Mouse (Mus musculus) neural tube, embryonic 13.5 days (tissue): Measurements from ENCODE around the gene Slc26a10. TPM values are rescaled to one million over a fixed set of nuclear protein-coding genes. Genes with fewer than 3 reads are reported as not detected.
"Not testable (repeated sequence)": the region's sequence is repeated elsewhere in the genome, so short reads cannot be mapped to it uniquely, and the experiment has no call there.

ENCODE experiments used
- ATAC-seq: fragments of 200-750 bp; cut with Nextera tagmentation; 2 replicates; pipeline ENCODE4 v1.8.0; 2017; ENCODE audit warnings: low read depth, mild to moderate bottlenecking, moderate TSS enrichment, moderate library complexity
- H3K27ac ChIP-seq: fragments of 300-500 bp; sonication (generic); replicated peaks from 2 replicates; pipeline ENCODE4 v1.5.1; 2015; ENCODE audit warnings: moderate library complexity, mild to moderate bottlenecking, inconsistent platforms
- H3K27me3 ChIP-seq: fragments of 300-500 bp; sonication (generic); 2 replicates; pipeline ENCODE4 v1.6.1; 2015; ENCODE audit warnings: mild to moderate bottlenecking, inconsistent platforms
- H3K36me3 ChIP-seq: fragments of 300-500 bp; sonication (generic); 2 replicates; pipeline ENCODE4 v1.6.1; 2015; ENCODE audit warnings: mild to moderate bottlenecking, inconsistent platforms
- H3K4me1 ChIP-seq: fragments of 300-500 bp; sonication (generic); replicated peaks from 2 replicates; pipeline ENCODE4 v1.6.1; 2015; ENCODE audit warnings: inconsistent platforms
- H3K4me2 ChIP-seq: fragments of 300-500 bp; sonication (generic); 2 replicates; pipeline ENCODE4 v1.6.1; 2015; ENCODE audit warnings: inconsistent platforms, mild to moderate bottlenecking, moderate library complexity
- H3K4me3 ChIP-seq: fragments of 300-500 bp; sonication (generic); 2 replicates; pipeline ENCODE4 v1.5.1; 2015; ENCODE audit warnings: mild to moderate bottlenecking, inconsistent platforms
- H3K9ac ChIP-seq: fragments of 300-500 bp; sonication (generic); 2 replicates; pipeline ENCODE4 v1.6.1; 2015; ENCODE audit warnings: moderate library complexity, mild to moderate bottlenecking, inconsistent platforms
- H3K9me3 ChIP-seq: fragments of 300-500 bp; sonication (generic); 2 replicates; pipeline ENCODE4 v1.6.1; 2016; ENCODE audit warnings: inconsistent platforms
- WGBS: fragments of 180-500 bp; shearing (Covaris S2); methylation state at CpG from one replicate; pipeline ENCODE4 v1.1.7; 2015; 5-methylcytosine and 5-hydroxymethylcytosine counted together
- polyA plus RNA-seq: library from polyadenylated mRNA; unstranded; fragments of >200 nt; fragmentation: Nextera tagmentation; extraction: Ambion mirVana; gene quantifications from 2 replicates; pipeline ENCODE4 v1.2.1, GENCODE M21; 2015

Gene Slc26a10
- polyA plus RNA-seq, 1 experiment from 2014 or later, result 0.93 TPM

DNA sequence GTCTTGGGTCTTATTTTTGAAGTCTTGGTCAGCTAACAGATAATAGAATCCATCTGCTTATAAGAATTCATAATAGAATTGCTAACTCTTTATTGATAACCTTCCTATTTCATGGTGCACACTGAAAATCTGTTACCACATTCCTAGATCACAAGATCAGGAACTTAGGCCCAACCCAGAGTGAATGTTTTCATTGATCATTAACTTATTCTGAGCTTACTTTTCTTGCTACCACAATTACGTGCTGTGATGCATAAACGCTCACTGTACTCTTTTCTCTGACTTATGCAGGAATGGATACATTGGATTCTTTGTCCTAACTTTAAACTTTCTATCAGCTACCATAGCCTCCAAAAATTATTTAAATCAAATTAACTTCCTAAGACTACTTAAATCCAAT, 26.2 kb downstream of the Slc26a10 start:
- no peaks in the 10 kb centered on the region for H3K4me1 ChIP-seq
- WGBS, result 97% methylated on average over 2 of the region's 2 CpGs
- no peak overlapping the region for H3K4me2 ChIP-seq
- H3K4me3 ChIP-seq, result no peak overlapping the region
- H3K27me3 ChIP-seq, result no peaks in the 10 kb centered on the region
- H3K9ac ChIP-seq, result no peak overlapping the region
- H3K27ac ChIP-seq, result no peak overlapping the region
- H3K36me3 ChIP-seq, result no peaks in the 10 kb centered on the region
- ATAC-seq, result no peak
- no peaks in the 10 kb centered on the region for H3K9me3 ChIP-seq

DNA sequence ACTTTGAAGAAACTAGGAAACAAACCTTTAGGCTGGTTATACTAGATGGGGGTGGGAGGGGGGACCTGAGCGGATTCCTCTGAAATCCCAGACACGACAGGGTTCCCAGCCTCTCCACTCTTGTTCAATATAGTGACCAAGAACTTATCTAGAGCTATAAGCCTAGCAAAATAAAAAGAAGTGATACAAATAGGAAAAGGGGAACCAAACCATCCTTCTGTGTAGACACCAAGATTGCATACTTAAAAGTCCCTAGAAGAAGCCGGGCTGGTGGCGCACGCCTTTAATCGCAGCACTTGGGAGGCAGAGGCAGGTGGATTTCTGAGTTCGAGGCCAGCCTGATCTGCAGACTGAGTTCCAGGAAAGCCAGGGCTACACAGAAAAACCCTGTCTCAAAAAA, 27.1 kb downstream of the Slc26a10 start:
- H3K4me3 ChIP-seq, result no peak overlapping the region
- H3K27me3 ChIP-seq, result no peaks in the 10 kb centered on the region
- 95% methylated on average over 7 of the region's 7 CpGs for WGBS
- no peaks in the 10 kb centered on the region for H3K36me3 ChIP-seq
- no peak for ATAC-seq
- no peak overlapping the region for H3K27ac ChIP-seq
- no peaks in the 10 kb centered on the region for H3K4me1 ChIP-seq
- no peak overlapping the region for H3K9ac ChIP-seq
- no peak overlapping the region for H3K4me2 ChIP-seq
- H3K9me3 ChIP-seq, result no peaks in the 10 kb centered on the region

DNA sequence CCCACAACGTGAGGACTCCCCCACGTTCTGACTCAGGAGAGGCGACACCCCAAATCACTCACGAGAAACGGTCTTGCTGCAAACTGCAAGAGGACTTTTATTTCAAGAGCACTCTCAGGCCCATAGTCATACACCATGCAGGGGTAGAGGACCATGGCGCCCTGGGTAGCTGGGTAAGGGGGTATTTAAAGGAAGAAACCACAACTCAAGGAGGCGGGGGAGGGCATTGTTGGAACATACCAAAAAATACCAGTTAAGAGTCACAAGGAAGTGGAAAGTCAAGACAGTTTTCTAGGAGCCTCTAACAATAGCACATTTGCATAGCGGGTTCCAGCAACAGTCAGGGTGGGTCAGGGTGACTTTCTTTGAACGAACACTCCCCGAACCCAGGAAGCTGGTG, 27.9 kb downstream of the Slc26a10 start:
- not testable (repeated sequence) for ATAC-seq, H3K4me1 ChIP-seq, H3K27ac ChIP-seq, H3K4me3 ChIP-seq, H3K9ac ChIP-seq, H3K9me3 ChIP-seq, H3K4me2 ChIP-seq, H3K27me3 ChIP-seq, H3K36me3 ChIP-seq
- 89% methylated on average over 10 of the region's 10 CpGs for WGBS

DNA sequence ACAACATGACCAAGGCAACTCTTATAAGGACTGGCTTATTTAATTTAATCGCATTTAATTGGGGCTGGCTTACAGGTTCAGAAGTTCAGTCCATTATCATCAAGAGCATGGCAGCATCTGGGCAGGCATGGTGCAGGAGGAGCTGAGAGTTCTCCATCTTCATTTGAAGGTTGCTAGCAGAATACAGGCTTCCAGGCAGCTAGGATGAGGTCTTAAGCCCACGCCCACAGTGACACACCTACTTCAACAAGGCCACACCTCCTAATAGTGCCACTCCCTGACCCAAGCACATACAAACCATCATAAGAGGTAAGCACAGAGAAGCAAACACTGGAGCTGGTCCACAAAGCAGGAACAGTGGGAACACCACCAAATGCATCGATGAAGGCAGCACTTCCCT, 29.2 kb downstream of the Slc26a10 start:
- 87% methylated on average over 3 of the region's 3 CpGs for WGBS
- not testable (repeated sequence) for H3K9me3 ChIP-seq, ATAC-seq, H3K27ac ChIP-seq, H3K27me3 ChIP-seq, H3K36me3 ChIP-seq, H3K9ac ChIP-seq, H3K4me2 ChIP-seq, H3K4me1 ChIP-seq, H3K4me3 ChIP-seq

DNA sequence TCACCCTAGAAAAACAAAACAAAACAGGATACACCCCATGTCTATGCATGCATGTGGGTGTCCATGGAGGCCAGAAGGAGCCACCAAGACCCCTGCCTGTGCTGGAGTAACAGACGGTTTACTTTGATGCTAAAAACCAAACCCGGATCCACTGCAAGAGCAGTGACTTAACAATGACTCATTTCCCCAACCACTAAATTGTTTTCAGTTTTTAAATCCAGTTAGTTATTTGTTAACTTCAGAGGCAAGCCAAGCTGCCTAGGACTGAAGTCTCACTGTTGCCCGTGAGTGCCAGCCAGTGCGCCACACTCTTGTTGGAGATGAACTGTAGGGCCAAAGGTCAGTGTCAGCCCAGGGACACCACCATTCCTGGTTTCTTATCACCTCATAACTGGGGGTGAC, 30.0 kb downstream of the Slc26a10 start:
- no peaks in the 10 kb centered on the region for H3K9me3 ChIP-seq
- H3K36me3 ChIP-seq, result no peaks in the 10 kb centered on the region
- no peaks in the 10 kb centered on the region for H3K27me3 ChIP-seq
- no peak overlapping the region for H3K4me2 ChIP-seq
- no peak overlapping the region for H3K9ac ChIP-seq
- 88% methylated on average over 4 of the region's 4 CpGs for WGBS
- no peak for ATAC-seq
- H3K27ac ChIP-seq, result no peak overlapping the region
- H3K4me3 ChIP-seq, result no peak overlapping the region
- no peaks in the 10 kb centered on the region for H3K4me1 ChIP-seq

DNA sequence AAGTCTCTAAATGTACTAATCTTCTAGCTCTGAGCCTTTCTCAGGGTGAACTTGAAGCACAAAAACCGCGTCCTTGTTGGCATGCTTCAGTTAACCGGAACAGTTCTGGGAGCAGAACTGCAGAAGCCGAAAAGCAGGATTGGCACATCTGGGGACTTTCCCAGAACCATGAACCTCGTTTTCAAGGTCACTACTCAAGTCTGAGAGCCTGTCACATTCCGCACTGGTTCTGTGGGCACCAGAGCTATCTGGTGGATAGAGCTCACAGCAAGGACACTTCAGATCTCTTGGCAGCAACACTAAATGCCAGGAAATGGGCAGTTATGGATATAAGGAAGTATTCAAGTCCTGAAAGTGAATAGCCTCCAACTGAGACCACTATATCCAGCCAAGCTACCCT, 33.3 kb downstream of the Slc26a10 start:
- Histone ChIP-seq H3K27ac (no peak overlapping the region), H3K27me3 (no peaks in the 10 kb centered on the region), H3K9ac (no peak overlapping the region), H3K36me3 (no peaks in the 10 kb centered on the region), H3K9me3 (no peaks in the 10 kb centered on the region), H3K4me2 (no peak overlapping the region), H3K4me1 (no peaks in the 10 kb centered on the region), H3K4me3 (no peak overlapping the region)
- 86% methylated on average over 6 of the region's 6 CpGs for WGBS
- no peak for ATAC-seq

DNA sequence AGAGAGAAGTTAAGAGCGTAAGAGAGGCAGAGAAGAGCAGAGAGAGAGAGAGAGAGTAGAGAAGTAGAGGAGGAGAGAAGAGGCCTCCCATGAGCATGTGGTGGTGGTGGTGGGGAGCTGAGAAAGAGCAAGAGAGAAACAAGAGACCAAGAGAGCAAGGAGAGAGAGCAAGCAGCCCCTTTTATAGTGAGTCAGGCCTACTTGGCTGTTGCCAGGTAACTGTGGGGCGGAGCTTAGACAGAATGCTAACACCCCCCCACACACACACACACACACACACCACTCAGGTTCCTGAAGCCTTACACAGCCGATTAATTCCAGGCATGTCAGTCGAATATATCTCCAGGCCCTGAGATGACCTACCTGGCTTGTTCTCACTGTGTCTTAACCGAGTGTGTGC, 35.1 kb downstream of the Slc26a10 start:
- WGBS, result 82% methylated on average over 5 of the region's 5 CpGs
- Histone ChIP-seq H3K9ac (no peak overlapping the region), H3K4me1 (no peaks in the 10 kb centered on the region), H3K9me3 (no peaks in the 10 kb centered on the region), H3K27ac (no peak overlapping the region), H3K36me3 (no peaks in the 10 kb centered on the region), H3K4me3 (no peak overlapping the region), H3K27me3 (no peaks in the 10 kb centered on the region), H3K4me2 (no peak overlapping the region)
- no peak for ATAC-seq

DNA sequence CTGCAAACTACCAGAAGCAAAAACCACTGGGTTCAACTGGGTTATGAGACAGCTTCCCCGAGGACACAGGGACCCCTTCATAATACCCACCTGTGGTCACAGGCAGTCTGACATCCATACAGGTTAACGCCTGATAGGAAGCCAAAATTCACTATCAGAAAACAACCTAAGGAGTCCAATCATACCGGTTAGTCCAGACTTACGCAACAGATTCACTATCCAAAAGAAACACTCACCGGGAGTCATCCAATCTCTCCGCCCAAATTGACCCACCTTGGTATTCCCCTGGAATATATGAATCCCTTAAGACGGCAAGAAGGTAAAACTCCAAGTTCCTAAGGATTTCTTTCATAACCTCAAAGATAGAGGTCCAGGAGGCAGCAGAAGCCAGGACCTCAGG, 35.9 kb downstream of the Slc26a10 start:
- Histone ChIP-seq H3K27me3 (no peaks in the 10 kb centered on the region), H3K9ac (no peak overlapping the region), H3K9me3 (no peaks in the 10 kb centered on the region), H3K36me3 (no peaks in the 10 kb centered on the region), H3K4me2 (no peak overlapping the region), H3K4me3 (no peak overlapping the region), H3K4me1 (no peaks in the 10 kb centered on the region), H3K27ac (no peak overlapping the region)
- no peak for ATAC-seq
- 92% methylated on average over 7 of the region's 7 CpGs for WGBS

DNA sequence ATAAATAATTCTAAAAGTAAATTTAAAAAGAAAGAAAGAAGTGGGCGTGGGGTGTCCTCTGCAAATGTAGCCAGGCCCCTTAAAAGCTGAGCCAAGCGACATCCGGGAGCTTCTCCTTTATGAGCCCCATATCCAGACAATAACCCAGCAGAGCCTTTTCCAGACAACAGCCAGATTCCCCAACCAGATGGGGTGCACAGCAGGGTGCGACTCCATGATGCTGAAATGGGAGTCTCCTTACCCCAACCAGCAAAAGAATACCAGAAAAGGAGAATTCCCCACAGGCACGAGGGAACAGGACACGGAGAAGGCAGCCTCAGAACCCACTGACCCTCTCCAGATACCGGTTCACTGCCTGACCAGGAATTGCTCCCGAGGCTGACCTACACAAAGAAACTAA, 37.2 kb downstream of the Slc26a10 start:
- H3K36me3 ChIP-seq, result no peaks in the 10 kb centered on the region
- no peak overlapping the region for H3K9ac ChIP-seq
- H3K4me1 ChIP-seq, result no peaks in the 10 kb centered on the region
- no peaks in the 10 kb centered on the region for H3K9me3 ChIP-seq
- ATAC-seq, result no peak
- no peak overlapping the region for H3K27ac ChIP-seq
- 67% methylated on average over 8 of the region's 8 CpGs for WGBS
- H3K4me3 ChIP-seq, result no peak overlapping the region
- no peak overlapping the region for H3K4me2 ChIP-seq
- H3K27me3 ChIP-seq, result no peaks in the 10 kb centered on the region

DNA sequence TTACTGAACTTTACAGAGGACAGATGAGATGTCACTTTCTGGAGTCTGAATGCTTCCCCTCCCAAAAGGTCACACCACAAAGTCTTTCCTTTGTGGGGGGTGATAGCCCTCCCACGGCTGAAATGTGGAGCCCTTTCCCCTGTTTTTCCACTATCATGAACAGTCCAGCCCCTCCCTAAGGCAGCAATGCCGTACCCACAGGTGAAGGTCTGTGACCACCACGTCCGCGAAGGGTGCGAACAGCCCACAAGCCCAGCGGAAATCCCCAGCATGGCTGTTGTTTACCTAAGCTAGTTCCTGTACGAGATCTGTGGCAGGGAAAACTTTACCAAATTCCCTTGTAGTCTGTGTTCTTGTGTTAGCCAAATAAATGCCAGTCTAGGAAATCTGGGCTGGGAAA, 38.9 kb downstream of the Slc26a10 start:
- Histone ChIP-seq H3K4me2 (no peak overlapping the region), H3K9ac (no peak overlapping the region), H3K27me3 (no peaks in the 10 kb centered on the region), H3K36me3 (no peaks in the 10 kb centered on the region), H3K27ac (no peak overlapping the region), H3K4me3 (no peak overlapping the region), H3K9me3 (no peaks in the 10 kb centered on the region), H3K4me1 (no peaks in the 10 kb centered on the region)
- ATAC-seq, result no peak
- WGBS, result 86% methylated on average over 8 of the region's 8 CpGs

DNA sequence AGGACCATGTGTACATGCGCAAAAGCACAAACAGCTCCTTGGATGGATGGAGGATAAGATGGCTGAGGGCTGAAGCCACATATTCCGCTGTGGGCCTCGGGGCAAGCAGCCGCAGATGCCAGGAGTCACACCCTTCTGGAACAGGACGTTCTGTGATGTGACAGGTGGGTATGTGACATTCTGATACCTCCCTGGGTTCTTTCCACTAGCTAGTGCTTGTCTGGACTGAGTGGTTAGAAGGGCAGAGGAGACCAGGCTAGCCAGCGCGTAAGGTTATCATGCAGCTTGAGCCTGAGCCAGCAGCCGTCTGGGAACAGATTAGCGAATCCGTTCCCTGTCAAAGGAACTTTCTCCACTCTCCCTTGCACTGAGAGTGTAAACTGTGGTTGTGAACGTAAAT, 39.5 kb downstream of the Slc26a10 start:
- ATAC-seq, result no peak
- H3K4me3 ChIP-seq, result no peak overlapping the region
- H3K4me1 ChIP-seq, result no peaks in the 10 kb centered on the region
- H3K27ac ChIP-seq, result no peak overlapping the region
- no peaks in the 10 kb centered on the region for H3K9me3 ChIP-seq
- WGBS, result 89% methylated on average over 11 of the region's 11 CpGs
- H3K9ac ChIP-seq, result no peak overlapping the region
- H3K4me2 ChIP-seq, result no peak overlapping the region
- H3K36me3 ChIP-seq, result no peaks in the 10 kb centered on the region
- H3K27me3 ChIP-seq, result no peaks in the 10 kb centered on the region

DNA sequence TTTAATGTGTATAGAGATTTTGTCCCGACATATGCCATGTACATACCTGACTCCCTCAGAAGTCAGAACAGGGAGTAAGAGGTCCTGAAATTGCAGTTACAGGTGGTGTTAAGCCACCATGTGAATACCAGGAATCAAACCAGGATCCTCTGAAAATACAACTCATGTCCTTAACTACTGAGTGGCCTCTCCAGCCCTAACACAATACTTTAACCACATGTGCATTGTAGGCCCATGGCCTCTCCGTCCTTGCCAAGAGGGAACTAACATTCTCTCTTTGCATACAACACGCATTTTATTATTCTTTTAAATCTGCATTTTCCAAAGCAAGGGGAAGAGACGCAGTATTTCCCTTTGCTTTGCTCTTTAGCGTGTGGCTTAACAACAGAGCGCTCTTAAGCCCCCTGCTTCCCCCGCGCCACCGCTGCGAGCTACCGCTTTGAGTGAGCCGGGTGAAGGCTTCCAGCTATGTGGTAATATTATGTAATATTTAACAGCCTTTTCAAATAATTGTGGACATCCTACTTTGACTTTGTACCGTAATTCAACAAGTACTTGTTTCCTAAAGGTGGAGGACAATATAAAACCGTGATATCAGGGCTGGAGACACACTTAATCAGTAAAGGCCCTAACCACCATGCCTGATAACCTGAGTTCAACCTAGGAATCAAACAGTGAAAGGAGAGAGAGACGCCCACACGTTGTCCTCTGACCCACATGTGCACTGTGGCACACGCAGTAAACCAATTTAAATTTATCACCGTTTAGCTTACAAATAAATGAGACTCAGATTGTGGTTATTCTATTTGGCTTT, 41.9 kb downstream of the Slc26a10 start:
- 89% methylated on average over 18 of the region's 18 CpGs for WGBS
- Histone ChIP-seq H3K4me2 (no peak overlapping the region), H3K9me3 (no peaks in the 10 kb centered on the region)

DNA sequence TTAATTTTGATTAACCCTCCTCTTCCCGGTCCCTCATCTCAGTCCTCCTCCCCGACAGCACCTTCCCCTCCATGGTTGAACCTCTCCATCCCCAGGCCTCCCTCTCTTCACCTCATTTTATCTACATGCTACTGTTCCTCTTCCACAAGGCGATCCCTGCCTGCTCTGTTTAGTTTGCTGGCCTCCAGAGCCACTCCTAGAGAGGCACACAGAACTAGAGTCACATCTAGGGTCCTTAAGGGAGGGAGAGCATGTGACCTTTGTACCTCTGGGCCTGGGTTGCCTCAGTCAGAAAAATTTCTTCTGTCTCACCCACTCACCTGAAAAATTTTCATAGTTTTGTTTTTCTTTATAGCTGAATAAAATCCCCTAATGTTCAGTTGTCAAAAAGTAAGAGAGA, 42.5 kb downstream of the Slc26a10 start:
- no peak overlapping the region for H3K4me3 ChIP-seq
- WGBS, result 84% methylated on average over 3 of the region's 3 CpGs
- H3K4me2 ChIP-seq, result no peak overlapping the region
- H3K27me3 ChIP-seq, result no peaks in the 10 kb centered on the region
- no peak overlapping the region for H3K9ac ChIP-seq
- no peaks in the 10 kb centered on the region for H3K9me3 ChIP-seq
- H3K36me3 ChIP-seq, result no peaks in the 10 kb centered on the region
- no peak for ATAC-seq
- H3K4me1 ChIP-seq, result no peaks in the 10 kb centered on the region
- H3K27ac ChIP-seq, result no peak overlapping the region

More for the DNA sequence above, 41.9 kb downstream of the Slc26a10 start:
- Histone ChIP-seq H3K27me3 (no peaks in the 10 kb centered on the region), H3K4me3 (no peak overlapping the region), H3K4me1 (no peaks in the 10 kb centered on the region), H3K9ac (no peak overlapping the region), H3K36me3 (no peaks in the 10 kb centered on the region), H3K27ac (no peak overlapping the region)
- ATAC-seq, result no peak
